Mouse (Mus musculus) lung, postnatal 0 days (tissue): ENCODE measurements around the gene Sf3a2.

Source experiments
- CTCF ChIP-seq: IDR thresholded peaks from 2 replicates; pipeline ENCODE4 v1.5.1; 2016; ENCODE audit warnings: antibody characterized with exemption, mild to moderate bottlenecking
- EP300 ChIP-seq: IDR thresholded peaks from 2 replicates; pipeline ENCODE4 v1.6.1; 2016; ENCODE audit warnings: antibody characterized with exemption, mild to moderate bottlenecking, control low read depth

DNA sequence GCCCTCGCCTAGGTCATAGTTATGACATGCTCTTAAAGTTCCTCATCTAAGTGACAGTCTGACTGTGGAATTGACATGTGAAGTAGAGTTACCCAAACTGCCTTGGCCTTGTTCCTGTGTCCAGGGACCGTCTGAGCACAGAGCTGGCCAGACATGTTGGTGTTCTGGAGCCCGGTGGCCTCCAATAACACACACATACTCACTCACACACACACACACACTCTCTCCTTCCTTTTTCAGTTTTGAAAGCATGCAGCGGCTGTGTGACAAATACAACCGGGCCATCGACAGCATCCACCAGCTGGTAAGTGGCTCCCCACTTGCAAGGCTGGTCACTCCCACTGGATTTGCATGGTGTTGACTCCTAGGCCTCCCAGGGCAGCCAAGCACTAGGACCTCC is 29.6 kb upstream of the Sf3a2 start:
- no peak for TF ChIP-seq CTCF
- no peak for TF ChIP-seq EP300
